Mouse (Mus musculus) cerebellum, adult 2 months (tissue): Measurements from ENCODE around the gene Tuba3a.
A peak's percentile ranks its signal among the peaks of the same experiment; 100 is the strongest.

Experiments
- CTCF ChIP-seq: fragments of 200-500 bp; IDR thresholded peaks from 2 replicates; pipeline ENCODE4 v1.5.1; 2011; ENCODE audit warnings: low read depth, mild to moderate bottlenecking, control low read depth, low read length, moderate library complexity, borderline replicate concordance; ENCODE audit not compliant: insufficient read depth
- POLR2A ChIP-seq: fragments of 200-500 bp; IDR thresholded peaks from 2 replicates; pipeline ENCODE4 v1.6.1; 2011; ENCODE audit warnings: low read length, control low read depth, borderline replicate concordance; ENCODE audit not compliant: insufficient read depth

GRCm38 (mm10) chr6:125271455-125272227 is 14.2 kb downstream of the Tuba3a start:
- TF ChIP-seq CTCF = peak; percentile 96
- TF ChIP-seq POLR2A = no peak
